ENCODE assay signal across 10 mouse cellular contexts in genomic region chr1:24587141-24587541, GRCm38 (mm10). TPM values are rescaled to one million over a fixed set of nuclear protein-coding genes. Genes with fewer than 3 reads are reported as not detected.
DNase-seq lines count a peak whose midpoint lies in the region; ATAC-seq and TF ChIP-seq lines count a peak whose summit lies in the region.
"Had no signal": no experiment of that assay in that cellular context is flagged by ENCODE, and none has a peak within 500 bp of the region (broad histone marks: within the 10 kb centered on the region; RNA-seq: fewer than 3 reads in every experiment).

Gene Col19a1, minus strand, starts transcription at chr1:24587472.

- peaks cover 12% of the 10 kb centered on the region for H3K4me1 ChIP-seq in kidney, embryonic 16.5 days (ENCODE audit: insufficient read depth, low read length)
- no peaks in the 10 kb centered on the region for H3K4me1 ChIP-seq in forebrain, postnatal 0 days (ENCODE audit: insufficient read depth)
- H3K4me1 ChIP-seq in stomach, embryonic 15.5 days: no peaks in the 10 kb centered on the region

- peak; percentile 70; the same call in 1 of the 2 replicates for ATAC-seq in kidney, embryonic 16.5 days (ENCODE audit: low FRiP score, low TSS enrichment)
- peak; percentile 50 for ATAC-seq in forebrain, postnatal 0 days
- peak; percentile 68 for ATAC-seq in megakaryocyte progenitor cell, adult 5-6 weeks (replicated peaks; ENCODE audit: poor library complexity)
- ATAC-seq in stomach, embryonic 15.5 days (ENCODE audit: insufficient read depth, low FRiP score, low read depth): peak; percentile 58; the same call in 1 of the 2 replicates

- WGBS in kidney, embryonic 16.5 days: under 1% methylated on average over 22 of the region's 22 CpGs
- WGBS in forebrain, postnatal 0 days: under 1% methylated on average over 22 of the region's 22 CpGs
- WGBS in stomach, embryonic 15.5 days: 2% methylated on average over 22 of the region's 22 CpGs

- H3K27ac ChIP-seq in kidney, embryonic 16.5 days (ENCODE audit: low read length): no peak within 1 kb of the TSS
- 0 out of 2 replicates have a peak within 1 kb of the TSS, but pooled peaks have one; percentile 5 for H3K27ac ChIP-seq in forebrain, postnatal 0 days (ENCODE audit: low read depth, low read length)
- no peak within 1 kb of the TSS for H3K27ac ChIP-seq in stomach, embryonic 15.5 days

- H3K4me3 ChIP-seq in kidney, embryonic 16.5 days (ENCODE audit: low read length): peak within 1 kb of the TSS; percentile 56
- peak within 1 kb of the TSS; percentile 57 for H3K4me3 ChIP-seq in forebrain, postnatal 0 days (ENCODE audit: low read depth, low read length)
- H3K4me3 ChIP-seq in stomach, embryonic 15.5 days (replicated peaks): peak within 1 kb of the TSS; percentile 54

- peaks cover 58% of the 10 kb centered on the region for H3K27me3 ChIP-seq in kidney, embryonic 16.5 days (ENCODE audit: insufficient read depth, low read length)
- peaks cover 17% of the 10 kb centered on the region for H3K27me3 ChIP-seq in forebrain, postnatal 0 days (ENCODE audit: insufficient read depth, low read length)
- H3K27me3 ChIP-seq in stomach, embryonic 15.5 days (replicated peaks): peaks cover 18% of the 10 kb centered on the region

- H3K9me3 ChIP-seq in kidney, embryonic 16.5 days (ENCODE audit: low read length): no peaks in the 10 kb centered on the region
- no peaks in the 10 kb centered on the region for H3K9me3 ChIP-seq in forebrain, postnatal 0 days (ENCODE audit: low read length)
- H3K9me3 ChIP-seq in stomach, embryonic 15.5 days: no peaks in the 10 kb centered on the region
- H3K9me3 ChIP-seq: G1E had no signal

- DNase-seq in kidney, postnatal 14 days: no peak
- DNase-seq in cerebellum, adult 18-20 months: peak; percentile 76
- DNase-seq in forebrain, postnatal 0 days: peak; percentile 49
- peak; percentile 6 to 21 for DNase-seq in layer of hippocampus, adult 8-10 months (ENCODE audit: low spot score in 2 of 2)
- no peak for DNase-seq in adrenal gland, postnatal 36 days

- TF ChIP-seq CTCF in forebrain, postnatal 0 days (IDR thresholded peaks at IDR 0.05; ENCODE audit: low read depth): no peak

- H3K9ac ChIP-seq in kidney, embryonic 16.5 days (replicated peaks; ENCODE audit: low read length): peak within 1 kb of the TSS; percentile 46
- peak within 1 kb of the TSS; percentile 49 for H3K9ac ChIP-seq in forebrain, postnatal 0 days
- peak within 1 kb of the TSS; percentile 37 for H3K9ac ChIP-seq in stomach, embryonic 15.5 days

- H3K36me3 ChIP-seq in kidney, embryonic 16.5 days (ENCODE audit: insufficient read depth, low read length): no peaks in the 10 kb centered on the region
- H3K36me3 ChIP-seq in forebrain, postnatal 0 days (ENCODE audit: insufficient read depth): no peaks in the 10 kb centered on the region
- H3K36me3 ChIP-seq in stomach, embryonic 15.5 days: no peaks in the 10 kb centered on the region
- H3K36me3 ChIP-seq: G1E had no signal

- peak within 1 kb of the TSS; percentile 91 for H3K4me2 ChIP-seq in kidney, embryonic 16.5 days (replicated peaks; ENCODE audit: low read depth, low read length)
- peak within 1 kb of the TSS; percentile 100 for H3K4me2 ChIP-seq in forebrain, postnatal 0 days (ENCODE audit: low read depth)
- H3K4me2 ChIP-seq in stomach, embryonic 15.5 days: peak within 1 kb of the TSS; percentile 98

RNA-seq across cellular contexts. Expression of gene Col19a1, which starts in this region (rescaled TPM):
- 0.15 and 0.23 TPM in 2 replicates for polyA plus RNA-seq in kidney, embryonic 16.5 days (2015; fragmentation: Nextera tagmentation; extraction: Ambion mirVana)
- total RNA-seq in forebrain, postnatal 0 days (2014; rRNA removed): 5.3 and 6.1 TPM in 2 replicates
- 2.3 and 4.2 TPM in 2 replicates for polyA plus RNA-seq in forebrain, postnatal 0 days (2015; fragmentation: Nextera tagmentation; extraction: Ambion mirVana)
- total RNA-seq in layer of hippocampus, adult 8-10 months (2022): 10 to 100 TPM; 17.7 to 25.7 (median 21.8) TPM
- total RNA-seq in megakaryocyte progenitor cell, adult 5-6 weeks (2015): 0.05 and 0.17 TPM in 2 replicates
- 0.17 and 0.78 TPM in 2 replicates for total RNA-seq in megakaryocyte progenitor cell, adult 5-6 weeks (2017)
- polyA plus RNA-seq in stomach, embryonic 15.5 days (2015; fragmentation: Nextera tagmentation; extraction: Ambion mirVana): 3.5 and 3.6 TPM in 2 replicates
- under 1 TPM; 0.07 TPM for total RNA-seq in adrenal gland, postnatal 36 days (2021)
- polyA plus RNA-seq: G1E; large intestine, adult 2 months had no signal

Comparison
In these comparisons a context has a peak if more than half of its experiments do, and no peak if none do; other contexts are left out.
1. Peak in ATAC-seq, H3K4me3 ChIP-seq, H3K9ac ChIP-seq and H3K4me2 ChIP-seq in kidney, embryonic 16.5 days; RNA of the gene not detected or under 1 TPM.
2. Peak in ATAC-seq in megakaryocyte progenitor cell, adult 5-6 weeks; RNA of the gene not detected or under 1 TPM.
3. DNase-seq: peak in cerebellum, adult 18-20 months (2 of 2), forebrain, postnatal 0 days (single experiment) and layer of hippocampus, adult 8-10 months (2 of 2); none in kidney, postnatal 14 days (single experiment) and adrenal gland, postnatal 36 days (0 of 2).
4. Peak in every context shown above with its lines, with median percentiles within 50 percentile points of each other: ATAC-seq, H3K4me2 ChIP-seq, H3K4me3 ChIP-seq and H3K9ac ChIP-seq.